Mouse (Mus musculus) midbrain, postnatal 0 days (tissue): Measurements from ENCODE around the gene Tdrd1. TPM values are rescaled to one million over a fixed set of nuclear protein-coding genes. Genes with fewer than 3 reads are reported as not detected.

ENCODE experiments used
- ATAC-seq: fragments of 200-750 bp; cut with Nextera tagmentation; 2 replicates; pipeline ENCODE4 v1.8.0; 2017; ENCODE audit warnings: moderate number of reproducible peaks, mild to moderate bottlenecking, moderate TSS enrichment, moderate library complexity; ENCODE audit not compliant: low FRiP score
- DNase-seq: peaks from one replicate; pipeline ENCODE4 v3.0.0-alpha.2; 2015; ENCODE audit warnings: low spot score
- H3K27ac ChIP-seq: fragments of 300-500 bp; sonication (generic); 2 replicates; pipeline ENCODE4 v1.5.1; 2014; ENCODE audit warnings: low read depth, mild to moderate bottlenecking, low read length, mixed read lengths
- H3K27me3 ChIP-seq: fragments of 300-500 bp; sonication (generic); 2 replicates; pipeline ENCODE4 v1.6.1; 2014; ENCODE audit warnings: low read length, control low read depth, mixed read lengths; ENCODE audit not compliant: insufficient read depth
- H3K36me3 ChIP-seq: fragments of 300-500 bp; sonication (generic); 2 replicates; pipeline ENCODE4 v1.6.1; 2014; ENCODE audit warnings: low read length, control low read depth, mixed read lengths; ENCODE audit not compliant: insufficient read depth
- H3K4me1 ChIP-seq: fragments of 300-500 bp; sonication (generic); 2 replicates; pipeline ENCODE4 v1.6.1; 2014; ENCODE audit warnings: mild to moderate bottlenecking, control low read depth, antibody characterized with exemption, low read length, mixed read lengths; ENCODE audit not compliant: insufficient read depth
- H3K4me2 ChIP-seq: fragments of 300-500 bp; sonication (generic); 2 replicates; pipeline ENCODE4 v1.6.1; 2014; ENCODE audit warnings: low read depth, mild to moderate bottlenecking, low read length, mixed read lengths; ENCODE audit not compliant: poor library complexity, severe bottlenecking
- H3K4me3 ChIP-seq: fragments of 300-500 bp; sonication (generic); 2 replicates; pipeline ENCODE4 v1.5.1; 2014; ENCODE audit warnings: low read depth, mild to moderate bottlenecking, low read length, moderate library complexity
- H3K9ac ChIP-seq: fragments of 300-500 bp; sonication (generic); replicated peaks from 2 replicates; pipeline ENCODE4 v1.6.1; 2014; ENCODE audit warnings: mild to moderate bottlenecking, low read length, moderate library complexity, mixed read lengths; ENCODE audit not compliant: poor library complexity, severe bottlenecking
- H3K9me3 ChIP-seq: fragments of 300-500 bp; sonication (generic); 2 replicates; pipeline ENCODE4 v1.6.1; 2016; ENCODE audit warnings: low read length, control low read depth
- CTCF ChIP-seq: IDR thresholded peaks from 2 replicates; pipeline ENCODE4 v1.5.1; 2016; ENCODE audit warnings: antibody characterized with exemption, mild to moderate bottlenecking
- WGBS: fragments of 180-500 bp; shearing (Covaris S2); extraction: QIAGEN DNeasy Blood & Tissue Kit; methylation state at CpG from one replicate; pipeline ENCODE4 v1.1.7; 2014; 5-methylcytosine and 5-hydroxymethylcytosine counted together
- polyA plus RNA-seq: library from polyadenylated mRNA; unstranded; fragments of >200 nt; fragmentation: Nextera tagmentation; extraction: Ambion mirVana; gene quantifications from 2 replicates; pipeline ENCODE4 v1.2.1, GENCODE M21; 2015
- total RNA-seq: library from RNA; depleted of rRNA; stranded (reverse); fragments of >200 nt; gene quantifications from 2 replicates; pipeline ENCODE4 v1.2.3, GENCODE M21; 2014

Tdrd1 gene
- total and polyA plus RNA-seq, 2 experiments from 2014 or later, result 0.52 to 0.99 TPM

DNA sequence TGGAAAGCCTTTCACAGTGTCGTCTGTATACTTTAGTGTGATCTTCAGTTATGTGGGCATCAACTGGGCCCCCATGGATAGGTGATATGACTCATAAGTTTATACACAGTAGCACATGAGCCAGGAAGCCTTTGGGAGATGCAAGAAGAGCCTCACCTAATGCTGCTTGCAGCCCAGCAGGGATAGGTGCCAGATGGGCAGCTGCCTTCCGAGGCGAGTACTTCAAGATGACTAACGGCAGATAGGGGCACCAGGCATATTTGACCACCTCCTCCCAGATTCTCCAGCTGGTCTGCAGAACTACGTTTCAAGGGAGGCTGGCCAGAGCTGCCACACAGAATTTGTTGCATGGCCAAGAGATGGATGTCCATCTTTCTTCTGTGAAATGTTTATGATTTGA lies 67.3 kb downstream of the Tdrd1 start:
- H3K9me3 ChIP-seq, result no peaks in the 10 kb centered on the region
- H3K4me2 ChIP-seq, result no peak overlapping the region
- no peak overlapping the region for H3K27ac ChIP-seq
- TF ChIP-seq CTCF, result no peak
- H3K4me3 ChIP-seq, result no peak overlapping the region
- DNase-seq, result no peak
- H3K27me3 ChIP-seq, result no peaks in the 10 kb centered on the region
- H3K4me1 ChIP-seq, result no peaks in the 10 kb centered on the region
- H3K36me3 ChIP-seq, result no peaks in the 10 kb centered on the region
- 87% methylated on average over 5 of the region's 5 CpGs for WGBS
- no peak for ATAC-seq
- no peak overlapping the region for H3K9ac ChIP-seq

DNA sequence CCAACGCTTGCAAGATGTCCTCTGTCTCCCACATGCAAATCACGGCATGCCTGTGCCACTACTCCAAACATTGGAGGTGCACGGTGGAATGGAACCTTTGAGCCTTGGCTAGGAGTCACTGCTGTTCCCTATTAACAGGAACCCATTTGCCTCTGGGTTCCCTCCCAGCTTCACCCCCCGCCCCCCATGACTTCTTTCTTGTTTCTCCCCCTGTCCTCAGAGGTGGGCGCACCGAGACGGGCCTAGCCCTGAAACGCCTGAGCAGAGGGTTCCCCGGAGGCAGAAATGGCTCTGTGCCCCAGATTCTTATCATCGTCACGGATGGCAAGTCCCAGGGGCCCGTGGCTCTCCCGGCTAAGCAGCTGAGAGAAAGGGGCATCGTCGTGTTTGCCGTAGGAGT lies 71.6 kb downstream of the Tdrd1 start:
- H3K9ac ChIP-seq, result no peak overlapping the region
- H3K27ac ChIP-seq, result no peak overlapping the region
- DNase-seq (no peak), ATAC-seq (no peak)
- no peaks in the 10 kb centered on the region for H3K4me1 ChIP-seq
- H3K4me2 ChIP-seq, result no peak overlapping the region
- no peaks in the 10 kb centered on the region for H3K9me3 ChIP-seq
- H3K4me3 ChIP-seq, result no peak overlapping the region
- no peaks in the 10 kb centered on the region for H3K36me3 ChIP-seq
- 73% methylated on average over 16 of the region's 16 CpGs for WGBS
- no peak for TF ChIP-seq CTCF
- H3K27me3 ChIP-seq, result no peaks in the 10 kb centered on the region

DNA sequence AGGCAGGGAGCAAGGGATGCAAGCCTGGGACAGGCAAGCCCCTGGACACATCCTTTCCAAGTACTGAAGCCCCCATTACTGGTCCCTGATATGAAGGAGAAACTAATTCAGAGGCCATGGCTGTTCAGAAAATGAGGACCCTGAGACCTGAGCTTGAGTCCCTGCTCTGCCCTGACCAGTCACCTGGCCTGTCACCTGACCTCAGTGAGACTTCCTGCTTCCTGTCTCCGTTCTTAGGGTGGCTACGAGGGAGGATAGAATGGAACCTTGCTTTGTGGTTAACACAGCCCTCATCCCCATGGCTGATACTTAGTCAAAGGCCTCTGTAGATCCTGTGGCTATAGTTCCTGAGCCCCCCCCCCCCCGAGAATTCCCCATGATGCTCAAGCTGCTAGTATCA lies 78.1 kb downstream of the Tdrd1 start:
- Histone ChIP-seq H3K36me3 (no peaks in the 10 kb centered on the region), H3K4me3 (no peak overlapping the region), H3K27me3 (no peaks in the 10 kb centered on the region), H3K4me2 (no peak overlapping the region), H3K9me3 (no peaks in the 10 kb centered on the region), H3K4me1 (no peaks in the 10 kb centered on the region), H3K9ac (no peak overlapping the region), H3K27ac (no peak overlapping the region)
- no peak for DNase-seq
- no peak for ATAC-seq
- WGBS, result 77% methylated on average over 3 of the region's 3 CpGs
- no peak for TF ChIP-seq CTCF

DNA sequence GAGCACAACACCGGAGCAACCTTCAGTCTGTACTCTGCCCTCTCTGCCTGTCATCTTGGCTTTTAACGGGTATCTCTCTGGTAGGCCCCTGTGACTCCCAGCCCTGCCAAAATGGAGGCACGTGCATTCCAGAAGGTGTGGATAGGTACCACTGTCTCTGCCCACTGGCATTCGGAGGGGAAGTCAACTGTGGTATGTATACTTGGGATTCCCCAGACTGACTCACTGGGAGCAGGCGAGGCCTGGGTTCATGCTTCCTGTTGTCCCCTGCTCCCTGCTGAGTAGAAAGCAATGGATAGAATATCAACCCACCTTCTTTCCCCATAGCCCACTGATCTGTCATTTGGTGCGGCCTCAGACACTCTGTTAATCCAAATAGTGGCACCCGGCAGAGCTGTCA lies 79.4 kb downstream of the Tdrd1 start:
- ATAC-seq (no peak), DNase-seq (no peak)
- Histone ChIP-seq H3K27me3 (no peaks in the 10 kb centered on the region), H3K9ac (no peak overlapping the region), H3K4me3 (no peak overlapping the region), H3K27ac (no peak overlapping the region), H3K4me1 (no peaks in the 10 kb centered on the region), H3K4me2 (no peak overlapping the region), H3K36me3 (no peaks in the 10 kb centered on the region), H3K9me3 (no peaks in the 10 kb centered on the region)
- WGBS, result 84% methylated on average over 7 of the region's 7 CpGs
- no peak for TF ChIP-seq CTCF

DNA sequence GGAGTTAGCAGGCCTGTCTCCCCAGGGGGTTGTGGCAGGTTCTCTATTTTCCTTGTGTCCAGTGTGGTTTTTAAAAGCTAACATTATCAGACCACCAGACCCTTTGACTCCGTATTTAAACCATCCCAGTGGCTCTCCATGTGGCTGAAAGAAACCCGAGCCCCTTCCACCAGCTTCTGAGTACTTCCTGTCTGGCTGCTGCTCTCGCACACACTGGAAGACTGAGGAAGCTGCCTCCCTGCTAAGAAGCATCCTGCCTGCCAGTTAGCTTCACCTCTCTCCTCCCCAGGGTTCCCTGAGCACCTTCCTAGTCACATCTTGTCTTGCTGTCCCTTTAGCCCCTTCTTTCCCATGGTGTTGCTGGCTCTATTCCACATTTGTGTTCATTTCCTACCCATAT lies 81.8 kb downstream of the Tdrd1 start:
- DNase-seq, result no peak
- no peak overlapping the region for H3K9ac ChIP-seq
- 63% methylated on average over 3 of the region's 3 CpGs for WGBS
- H3K36me3 ChIP-seq, result no peaks in the 10 kb centered on the region
- no peak overlapping the region for H3K27ac ChIP-seq
- no peaks in the 10 kb centered on the region for H3K27me3 ChIP-seq
- no peak overlapping the region for H3K4me3 ChIP-seq
- H3K4me1 ChIP-seq, result no peaks in the 10 kb centered on the region
- no peaks in the 10 kb centered on the region for H3K9me3 ChIP-seq
- TF ChIP-seq CTCF, result no peak
- no peak for ATAC-seq
- H3K4me2 ChIP-seq, result no peak overlapping the region

DNA sequence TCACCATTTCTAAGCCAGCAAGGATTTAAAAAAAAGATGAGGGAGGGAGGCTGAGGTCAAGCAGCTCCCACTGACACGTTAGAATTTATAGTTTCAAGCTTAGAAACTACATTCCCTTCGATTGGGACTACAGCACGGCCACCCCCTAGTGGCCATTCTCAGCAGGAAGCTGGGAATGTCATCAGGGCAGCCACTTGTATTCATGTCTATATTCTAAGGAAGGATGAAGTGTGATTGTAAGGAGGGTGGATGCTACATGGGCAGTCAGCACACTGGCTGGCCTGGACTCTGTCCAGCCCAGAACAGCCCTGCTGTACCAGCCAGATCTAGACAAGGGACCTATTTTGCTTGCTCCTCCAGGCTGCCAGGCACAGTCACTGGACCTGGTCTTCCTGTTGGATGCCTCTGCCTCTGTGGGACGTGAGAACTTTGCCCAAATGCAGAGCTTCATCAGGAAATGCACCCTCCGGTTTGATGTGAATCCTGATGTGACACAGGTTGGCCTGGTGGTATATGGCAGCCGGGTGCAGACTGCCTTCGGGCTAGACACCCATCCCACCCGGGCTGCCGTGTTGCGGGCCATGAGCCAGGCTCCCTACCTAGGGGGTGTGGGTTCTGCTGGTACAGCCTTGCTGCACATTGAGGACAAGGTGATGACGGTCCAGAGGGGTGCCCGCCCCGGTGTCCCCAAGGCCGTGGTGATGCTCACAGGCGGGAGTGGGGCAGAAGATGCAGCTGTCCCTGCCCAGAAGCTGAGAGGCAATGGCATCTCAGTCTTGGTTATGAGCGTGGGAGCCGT lies 82.7 kb downstream of the Tdrd1 start:
- Histone ChIP-seq H3K9me3 (no peaks in the 10 kb centered on the region), H3K4me1 (no peaks in the 10 kb centered on the region), H3K4me2 (no peak overlapping the region), H3K4me3 (no peak overlapping the region), H3K36me3 (no peaks in the 10 kb centered on the region), H3K27me3 (no peaks in the 10 kb centered on the region), H3K27ac (no peak overlapping the region), H3K9ac (no peak overlapping the region)
- peak; percentile 49 for ATAC-seq
- WGBS, result 77% methylated on average over 17 of the region's 17 CpGs
- DNase-seq, result peak; percentile 77
- TF ChIP-seq CTCF, result peak; percentile 94
